Mouse (Mus musculus): ENCODE data around the gene Kiz. TPM values are rescaled to one million over a fixed set of nuclear protein-coding genes. Genes with fewer than 3 reads are reported as not detected.

Gene Kiz
- polyA plus RNA-seq (2014; fragmentation: Nextera tagmentation; extraction: Ambion mirVana) = 32.5 and 37.4 TPM in 2 replicates

GRCm38 (mm10) chr2:146855599-146856039, at the start of gene Kiz:
TSS of gene Kiz (plus strand) at chr2:146855864.
- no peak within 1 kb of the TSS; the same call in 1 of the 2 replicates for H3K27ac ChIP-seq (replicated peaks; ENCODE audit: low read depth, low read length)
- H3K9me3 ChIP-seq (replicated peaks; ENCODE audit: control insufficient read depth, low read length) = no peaks in the 10 kb centered on the region
- peak; percentile 99 for ATAC-seq (replicated peaks; ENCODE audit: insufficient number of reproducible peaks, low FRiP score, low TSS enrichment, low read depth)
- no peaks in the 10 kb centered on the region for H3K27me3 ChIP-seq (ENCODE audit: control insufficient read depth, insufficient read depth, low read length)
- DNase-seq (ENCODE audit: low spot score) = peak; percentile 95
- peak within 1 kb of the TSS; percentile 68 for H3K4me2 ChIP-seq (ENCODE audit: low read depth, low read length)
- WGBS = under 1% methylated on average over 32 of the region's 32 CpGs
- H3K4me3 ChIP-seq (ENCODE audit: low read depth, low read length) = peak within 1 kb of the TSS; percentile 76
- H3K9ac ChIP-seq (replicated peaks; ENCODE audit: low read length) = peak within 1 kb of the TSS; percentile 77
- no peaks in the 10 kb centered on the region for H3K4me1 ChIP-seq (ENCODE audit: control insufficient read depth, insufficient read depth, low read length)
- H3K36me3 ChIP-seq (replicated peaks; ENCODE audit: control insufficient read depth, insufficient read depth, low read depth, low read length) = no peaks in the 10 kb centered on the region

GRCm38 (mm10) chr2:146809706-146810256, 45.9 kb upstream of the Kiz start:
- no peaks in the 10 kb centered on the region for H3K36me3 ChIP-seq (replicated peaks; ENCODE audit: control insufficient read depth, insufficient read depth, low read depth, low read length)
- H3K4me2 ChIP-seq (ENCODE audit: low read depth, low read length) = no peak overlapping the region
- H3K27ac ChIP-seq (replicated peaks; ENCODE audit: low read depth, low read length) = no peak overlapping the region
- H3K9ac ChIP-seq (replicated peaks; ENCODE audit: low read length) = no peak overlapping the region
- no peaks in the 10 kb centered on the region for H3K27me3 ChIP-seq (ENCODE audit: control insufficient read depth, insufficient read depth, low read length)
- no peak overlapping the region for H3K4me3 ChIP-seq (ENCODE audit: low read depth, low read length)
- WGBS = 87% methylated on average over 7 of the region's 7 CpGs
- ATAC-seq (replicated peaks; ENCODE audit: insufficient number of reproducible peaks, low FRiP score, low TSS enrichment, low read depth) = no peak
- no peaks in the 10 kb centered on the region for H3K4me1 ChIP-seq (ENCODE audit: control insufficient read depth, insufficient read depth, low read length)
- DNase-seq (ENCODE audit: low spot score) = no peak
- no peaks in the 10 kb centered on the region for H3K9me3 ChIP-seq (replicated peaks; ENCODE audit: control insufficient read depth, low read length)

DNA sequence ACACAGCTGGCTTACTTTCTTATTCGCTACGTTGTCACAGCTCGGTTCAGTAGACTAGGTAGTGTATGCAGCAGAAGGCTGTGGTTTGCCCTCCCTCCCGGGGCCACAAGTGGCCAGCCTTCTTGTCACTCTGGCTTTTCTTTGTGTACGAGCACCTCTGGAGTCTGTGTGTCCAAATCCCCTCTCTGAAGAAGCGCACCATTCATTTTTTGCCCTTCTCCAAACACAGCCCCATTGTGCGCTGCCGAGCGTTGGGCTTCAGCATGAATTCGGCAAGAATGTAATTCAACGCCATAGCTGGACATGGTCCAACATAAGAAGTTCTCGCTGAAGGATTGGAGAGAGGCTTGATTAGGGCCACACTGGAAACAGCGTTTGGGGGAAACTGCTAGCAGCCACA, 45.0 kb upstream of the Kiz start:
- ATAC-seq (replicated peaks; ENCODE audit: insufficient number of reproducible peaks, low FRiP score, low TSS enrichment, low read depth) (peak; percentile 84), DNase-seq (ENCODE audit: low spot score) (peak; percentile 54)
- Histone ChIP-seq H3K4me1 (ENCODE audit: control insufficient read depth, insufficient read depth, low read length) (no peaks in the 10 kb centered on the region), H3K36me3 (replicated peaks; ENCODE audit: control insufficient read depth, insufficient read depth, low read depth, low read length) (no peaks in the 10 kb centered on the region), H3K4me3 (ENCODE audit: low read depth, low read length) (no peak overlapping the region), H3K4me2 (ENCODE audit: low read depth, low read length) (no peak overlapping the region), H3K9ac (replicated peaks; ENCODE audit: low read length) (no peak overlapping the region), H3K9me3 (replicated peaks; ENCODE audit: control insufficient read depth, low read length) (no peaks in the 10 kb centered on the region), H3K27me3 (ENCODE audit: control insufficient read depth, insufficient read depth, low read length) (no peaks in the 10 kb centered on the region), H3K27ac (replicated peaks; ENCODE audit: low read depth, low read length) (no peak overlapping the region)
- 37% methylated on average over 13 of the region's 13 CpGs for WGBS

DNA sequence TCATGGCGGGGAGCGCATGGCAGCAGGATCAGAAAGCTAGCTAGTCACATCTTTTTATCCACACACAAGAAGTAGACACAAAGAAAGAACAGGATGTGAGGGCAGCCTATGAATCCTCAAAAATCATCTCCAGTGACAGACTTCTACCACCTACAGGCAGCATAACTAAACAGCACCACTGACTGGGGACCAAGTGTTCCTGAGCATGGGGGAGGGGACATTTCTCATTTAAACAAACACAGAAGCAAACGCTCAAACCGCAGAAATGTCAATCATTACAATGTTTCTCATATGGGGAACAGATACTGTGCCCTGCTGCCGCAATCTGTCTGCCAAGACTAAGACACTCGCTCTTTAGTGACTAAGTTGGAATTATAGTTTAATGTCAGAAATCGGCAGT, 40.7 kb upstream of the Kiz start:
- no peak overlapping the region for H3K4me3 ChIP-seq (ENCODE audit: low read depth, low read length)
- no peak for ATAC-seq (replicated peaks; ENCODE audit: insufficient number of reproducible peaks, low FRiP score, low TSS enrichment, low read depth)
- H3K27me3 ChIP-seq (ENCODE audit: control insufficient read depth, insufficient read depth, low read length) = no peaks in the 10 kb centered on the region
- peak; percentile 16 for DNase-seq (ENCODE audit: low spot score)
- H3K36me3 ChIP-seq (replicated peaks; ENCODE audit: control insufficient read depth, insufficient read depth, low read depth, low read length) = no peaks in the 10 kb centered on the region
- no peaks in the 10 kb centered on the region for H3K4me1 ChIP-seq (ENCODE audit: control insufficient read depth, insufficient read depth, low read length)
- no peaks in the 10 kb centered on the region for H3K9me3 ChIP-seq (replicated peaks; ENCODE audit: control insufficient read depth, low read length)
- H3K27ac ChIP-seq (replicated peaks; ENCODE audit: low read depth, low read length) = no peak overlapping the region
- WGBS = 72% methylated on average over 7 of the region's 7 CpGs
- H3K9ac ChIP-seq (replicated peaks; ENCODE audit: low read length) = no peak overlapping the region
- H3K4me2 ChIP-seq (ENCODE audit: low read depth, low read length) = no peak overlapping the region

- Histone ChIP-seq H3K27me3 (ENCODE audit: control insufficient read depth, insufficient read depth, low read length) (no peaks in the 10 kb centered on the region), H3K9me3 (replicated peaks; ENCODE audit: control insufficient read depth, low read length) (no peaks in the 10 kb centered on the region), H3K4me1 (ENCODE audit: control insufficient read depth, insufficient read depth, low read length) (no peaks in the 10 kb centered on the region), H3K36me3 (replicated peaks; ENCODE audit: control insufficient read depth, insufficient read depth, low read depth, low read length) (no peaks in the 10 kb centered on the region), H3K4me3 (ENCODE audit: low read depth, low read length) (no peak overlapping the region), H3K4me2 (ENCODE audit: low read depth, low read length) (no peak overlapping the region), H3K9ac (replicated peaks; ENCODE audit: low read length) (no peak overlapping the region), H3K27ac (replicated peaks; ENCODE audit: low read depth, low read length) (no peak overlapping the region)
- ATAC-seq (replicated peaks; ENCODE audit: insufficient number of reproducible peaks, low FRiP score, low TSS enrichment, low read depth) (no peak), DNase-seq (ENCODE audit: low spot score) (no peak)
- 51% methylated on average over 4 of the region's 4 CpGs for WGBS
These were observed 36.6 kb upstream of the Kiz start for GRCm38 (mm10) chr2:146819065-146819464.

DNA sequence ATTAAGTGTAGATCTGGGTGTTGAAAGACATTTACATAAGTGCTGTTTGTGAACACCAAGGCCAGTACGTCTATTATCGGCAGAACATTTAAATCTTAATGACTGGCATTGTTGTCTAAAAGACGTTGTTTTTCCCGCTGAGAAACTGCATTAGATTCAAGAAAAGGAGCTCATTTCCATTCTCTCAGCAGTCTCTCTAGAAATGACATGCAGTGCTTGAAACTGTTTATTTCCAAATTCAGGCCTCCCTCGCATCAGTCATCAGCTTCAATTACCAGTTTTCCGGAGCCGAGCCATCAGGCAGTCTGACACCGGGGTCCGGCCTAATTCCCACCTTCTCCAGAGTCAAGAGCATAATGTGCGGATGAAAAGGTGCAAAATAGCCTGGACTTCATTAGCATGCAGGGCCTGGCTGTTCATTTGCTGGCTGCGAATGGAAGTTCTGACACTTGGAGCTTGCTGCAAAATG, 32.1 kb upstream of the Kiz start:
- H3K4me2 ChIP-seq (ENCODE audit: low read depth, low read length) = no peak overlapping the region
- H3K9me3 ChIP-seq (replicated peaks; ENCODE audit: control insufficient read depth, low read length) = no peaks in the 10 kb centered on the region
- H3K36me3 ChIP-seq (replicated peaks; ENCODE audit: control insufficient read depth, insufficient read depth, low read depth, low read length) = no peaks in the 10 kb centered on the region
- WGBS = 32% methylated on average over 11 of the region's 11 CpGs
- no peaks in the 10 kb centered on the region for H3K4me1 ChIP-seq (ENCODE audit: control insufficient read depth, insufficient read depth, low read length)
- DNase-seq (ENCODE audit: low spot score) = peak; percentile 26
- no peak overlapping the region for H3K27ac ChIP-seq (replicated peaks; ENCODE audit: low read depth, low read length)
- ATAC-seq (replicated peaks; ENCODE audit: insufficient number of reproducible peaks, low FRiP score, low TSS enrichment, low read depth) = no peak
- no peak overlapping the region for H3K9ac ChIP-seq (replicated peaks; ENCODE audit: low read length)
- no peak overlapping the region for H3K4me3 ChIP-seq (ENCODE audit: low read depth, low read length)
- no peaks in the 10 kb centered on the region for H3K27me3 ChIP-seq (ENCODE audit: control insufficient read depth, insufficient read depth, low read length)

- Histone ChIP-seq H3K9me3 (replicated peaks; ENCODE audit: control insufficient read depth, low read length) (no peaks in the 10 kb centered on the region), H3K27ac (replicated peaks; ENCODE audit: low read depth, low read length) (no peak overlapping the region), H3K9ac (replicated peaks; ENCODE audit: low read length) (no peak overlapping the region), H3K4me1 (ENCODE audit: control insufficient read depth, insufficient read depth, low read length) (no peaks in the 10 kb centered on the region), H3K4me2 (ENCODE audit: low read depth, low read length) (no peak overlapping the region), H3K27me3 (ENCODE audit: control insufficient read depth, insufficient read depth, low read length) (no peaks in the 10 kb centered on the region), H3K4me3 (ENCODE audit: low read depth, low read length) (no peak overlapping the region), H3K36me3 (replicated peaks; ENCODE audit: control insufficient read depth, insufficient read depth, low read depth, low read length) (no peaks in the 10 kb centered on the region)
- DNase-seq (ENCODE audit: low spot score) (no peak), ATAC-seq (replicated peaks; ENCODE audit: insufficient number of reproducible peaks, low FRiP score, low TSS enrichment, low read depth) (no peak)
- 39% methylated on average over 8 of the region's 8 CpGs for WGBS
These were observed 31.6 kb upstream of the Kiz start for GRCm38 (mm10) chr2:146824043-146824442.

- ATAC-seq (replicated peaks; ENCODE audit: insufficient number of reproducible peaks, low FRiP score, low TSS enrichment, low read depth) (no peak), DNase-seq (ENCODE audit: low spot score) (no peak)
- H3K4me1 ChIP-seq (ENCODE audit: control insufficient read depth, insufficient read depth, low read length) = no peaks in the 10 kb centered on the region
- no peak overlapping the region for H3K27ac ChIP-seq (replicated peaks; ENCODE audit: low read depth, low read length)
- 78% methylated on average over 4 of the region's 4 CpGs for WGBS
- H3K4me3 ChIP-seq (ENCODE audit: low read depth, low read length) = no peak overlapping the region
- H3K9me3 ChIP-seq (replicated peaks; ENCODE audit: control insufficient read depth, low read length) = no peaks in the 10 kb centered on the region
- H3K36me3 ChIP-seq (replicated peaks; ENCODE audit: control insufficient read depth, insufficient read depth, low read depth, low read length) = no peaks in the 10 kb centered on the region
- no peak overlapping the region for H3K4me2 ChIP-seq (ENCODE audit: low read depth, low read length)
- peaks cover 8% of the 10 kb centered on the region for H3K27me3 ChIP-seq (ENCODE audit: control insufficient read depth, insufficient read depth, low read length)
- no peak overlapping the region for H3K9ac ChIP-seq (replicated peaks; ENCODE audit: low read length)
These were observed 27.7 kb upstream of the Kiz start for GRCm38 (mm10) chr2:146828006-146828405.

Data from embryonic facial prominence, embryonic 11.5 days (tissue).